Mouse (Mus musculus) neural tube, embryonic 14.5 days (tissue): Measurements from ENCODE around the gene Leng9. TPM values are rescaled to one million over a fixed set of nuclear protein-coding genes. Genes with fewer than 3 reads are reported as not detected.

Source experiments
- ATAC-seq: fragments of 200-750 bp; cut with Nextera tagmentation; 2 replicates; pipeline ENCODE4 v1.8.0; 2017; ENCODE audit warnings: low read depth, mild to moderate bottlenecking, moderate TSS enrichment, moderate library complexity
- H3K27ac ChIP-seq: fragments of 300-500 bp; sonication (generic); 2 replicates; pipeline ENCODE4 v1.5.1; 2014; ENCODE audit warnings: low read depth, mild to moderate bottlenecking, control low read depth, low read length, moderate library complexity, mixed read lengths
- H3K27me3 ChIP-seq: fragments of 300-500 bp; sonication (generic); 2 replicates; pipeline ENCODE4 v1.6.1; 2014; ENCODE audit warnings: low read length; ENCODE audit not compliant: control insufficient read depth, insufficient read depth
- H3K36me3 ChIP-seq: fragments of 300-500 bp; sonication (generic); 2 replicates; pipeline ENCODE4 v1.6.1; 2014; ENCODE audit warnings: low read length, mixed read lengths; ENCODE audit not compliant: control insufficient read depth, insufficient read depth
- H3K4me1 ChIP-seq: fragments of 300-500 bp; sonication (generic); 2 replicates; pipeline ENCODE4 v1.6.1; 2014; ENCODE audit warnings: low read length; ENCODE audit not compliant: control insufficient read depth, insufficient read depth
- H3K4me2 ChIP-seq: fragments of 300-500 bp; sonication (generic); 2 replicates; pipeline ENCODE4 v1.6.1; 2014; ENCODE audit warnings: mild to moderate bottlenecking, low read depth, low read length, control low read depth
- H3K4me3 ChIP-seq: fragments of 300-500 bp; sonication (generic); 2 replicates; pipeline ENCODE4 v1.5.1; 2014; ENCODE audit warnings: low read depth, low read length, control low read depth, mixed read lengths
- H3K9ac ChIP-seq: fragments of 300-500 bp; sonication (generic); replicated peaks from 2 replicates; pipeline ENCODE4 v1.6.1; 2014; ENCODE audit warnings: low read depth, mild to moderate bottlenecking, control low read depth, low read length, mixed read lengths
- H3K9me3 ChIP-seq: fragments of 300-500 bp; sonication (generic); 2 replicates; pipeline ENCODE4 v1.6.1; 2016; ENCODE audit warnings: low read length; ENCODE audit not compliant: control insufficient read depth
- WGBS: fragments of 180-500 bp; shearing (Covaris S2); extraction: QIAGEN DNeasy Blood & Tissue Kit; methylation state at CpG from one replicate; pipeline ENCODE4 v1.1.7; 2014; 5-methylcytosine and 5-hydroxymethylcytosine counted together
- polyA plus RNA-seq: library from polyadenylated mRNA; unstranded; fragments of >200 nt; fragmentation: Nextera tagmentation; extraction: Ambion mirVana; gene quantifications from 2 replicates; pipeline ENCODE4 v1.2.1, GENCODE M21; 2014

Leng9 gene
- polyA plus RNA-seq, 1 experiment from 2014 or later, result 4.6 TPM

DNA sequence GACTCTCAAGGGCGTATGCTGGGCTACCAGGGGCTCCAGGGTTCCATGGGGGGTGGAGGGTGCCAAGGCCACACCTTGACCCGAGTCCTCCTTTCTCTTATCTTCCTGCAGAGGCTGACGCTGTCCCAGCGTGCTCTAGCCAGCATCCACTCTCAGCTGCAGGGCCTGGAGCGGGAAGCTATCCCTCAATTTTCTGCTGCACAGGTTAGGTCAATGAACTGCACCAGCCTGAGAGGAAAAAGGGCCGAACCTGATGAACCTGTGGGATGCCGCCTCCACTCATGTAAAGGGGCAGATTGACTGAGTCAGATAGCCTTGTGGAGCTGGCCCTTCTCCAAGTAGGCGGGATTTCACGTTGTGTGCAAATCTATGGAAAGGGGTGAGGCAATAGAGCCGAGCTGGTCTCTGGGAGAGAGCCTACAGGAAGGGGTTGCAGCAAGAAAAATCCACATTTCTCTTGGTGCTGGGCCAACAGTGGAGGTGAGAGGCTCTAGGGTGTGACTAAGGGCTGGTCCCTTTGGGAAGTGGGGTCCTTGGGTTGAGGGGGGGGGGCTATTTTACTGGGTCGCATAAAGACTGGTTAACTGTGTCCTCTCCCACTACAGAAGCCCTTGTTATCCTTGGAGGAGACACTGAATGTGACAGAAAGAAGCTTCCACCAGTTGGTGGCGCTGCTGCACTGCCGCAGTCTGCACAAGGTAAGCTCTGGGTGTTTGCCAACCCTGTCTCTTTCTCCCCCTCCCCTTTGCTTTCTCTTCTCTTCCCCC lies 19.3 kb downstream of the Leng9 start:
- Histone ChIP-seq H3K4me3 (no peak overlapping the region), H3K4me2 (0 out of 2 replicates have a peak overlapping the region, but pooled peaks have one; percentile 21), H3K27me3 (no peaks in the 10 kb centered on the region), H3K9ac (no peak overlapping the region), H3K27ac (peak overlapping the region; percentile 57), H3K9me3 (no peaks in the 10 kb centered on the region), H3K4me1 (0 out of 2 replicates have a peak, but pooled peaks cover 5% of the 10 kb centered on the region), H3K36me3 (0 out of 2 replicates have a peak, but pooled peaks cover 3% of the 10 kb centered on the region)
- 37% methylated on average over 13 of the region's 13 CpGs for WGBS
- peak; percentile 51 for ATAC-seq

DNA sequence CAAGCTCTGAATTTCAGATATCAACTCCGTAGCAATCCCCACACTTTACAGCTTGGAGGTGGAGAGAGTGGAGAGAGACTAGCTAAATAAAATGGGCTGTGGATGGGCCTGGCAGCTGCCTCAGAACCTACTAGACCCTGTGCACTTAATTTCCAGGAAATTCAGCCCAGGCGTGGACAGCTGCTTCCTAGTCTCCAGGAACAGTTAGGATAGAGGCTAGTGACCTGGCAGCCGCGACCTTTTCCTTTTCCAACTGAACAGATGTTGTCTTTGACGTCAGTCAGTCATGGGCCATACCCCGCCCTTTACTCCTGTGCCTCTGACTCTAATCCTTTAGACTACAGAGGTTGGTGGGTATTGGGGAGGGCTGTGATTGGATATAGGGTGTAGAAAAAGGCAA lies 21.3 kb downstream of the Leng9 start:
- Histone ChIP-seq H3K36me3 (0 out of 2 replicates have a peak, but pooled peaks cover 3% of the 10 kb centered on the region), H3K27ac (peak overlapping the region; percentile 22; the same call in 1 of the 2 replicates), H3K27me3 (no peaks in the 10 kb centered on the region), H3K4me2 (no peak overlapping the region), H3K9ac (no peak overlapping the region), H3K9me3 (no peaks in the 10 kb centered on the region), H3K4me1 (peaks cover 12% of the 10 kb centered on the region; the same call in 1 of the 2 replicates), H3K4me3 (no peak overlapping the region)
- no peak for ATAC-seq
- 63% methylated on average over 6 of the region's 6 CpGs for WGBS

DNA sequence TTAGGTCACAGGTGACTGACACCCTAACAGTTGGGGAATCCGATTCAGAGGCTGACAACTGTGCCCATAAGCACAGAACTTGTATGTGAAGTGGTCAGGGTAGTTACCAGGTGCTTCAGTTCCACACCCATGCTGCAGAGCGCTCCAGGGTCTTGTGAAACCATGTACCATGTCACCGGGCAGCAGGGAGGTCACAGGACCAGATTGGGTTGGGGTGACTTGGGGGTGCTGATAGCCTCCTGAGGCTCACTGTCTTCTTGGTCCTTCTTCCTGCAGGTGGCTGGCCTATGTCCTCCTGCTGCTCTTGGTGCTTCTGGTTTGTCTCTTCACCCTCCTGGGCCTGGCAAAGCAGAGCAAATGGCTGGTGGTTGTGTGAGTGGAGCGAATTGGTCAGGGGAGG lies 22.3 kb downstream of the Leng9 start:
- Histone ChIP-seq H3K4me2 (no peak overlapping the region), H3K27ac (0 out of 2 replicates have a peak overlapping the region, but pooled peaks have one; percentile 10), H3K4me3 (no peak overlapping the region), H3K4me1 (peaks cover 12% of the 10 kb centered on the region; the same call in 1 of the 2 replicates), H3K9ac (no peak overlapping the region; the same call in 1 of the 2 replicates), H3K36me3 (0 out of 2 replicates have a peak, but pooled peaks cover 3% of the 10 kb centered on the region), H3K27me3 (no peaks in the 10 kb centered on the region), H3K9me3 (no peaks in the 10 kb centered on the region)
- ATAC-seq, result no peak
- WGBS, result 92% methylated on average over 4 of the region's 4 CpGs

DNA sequence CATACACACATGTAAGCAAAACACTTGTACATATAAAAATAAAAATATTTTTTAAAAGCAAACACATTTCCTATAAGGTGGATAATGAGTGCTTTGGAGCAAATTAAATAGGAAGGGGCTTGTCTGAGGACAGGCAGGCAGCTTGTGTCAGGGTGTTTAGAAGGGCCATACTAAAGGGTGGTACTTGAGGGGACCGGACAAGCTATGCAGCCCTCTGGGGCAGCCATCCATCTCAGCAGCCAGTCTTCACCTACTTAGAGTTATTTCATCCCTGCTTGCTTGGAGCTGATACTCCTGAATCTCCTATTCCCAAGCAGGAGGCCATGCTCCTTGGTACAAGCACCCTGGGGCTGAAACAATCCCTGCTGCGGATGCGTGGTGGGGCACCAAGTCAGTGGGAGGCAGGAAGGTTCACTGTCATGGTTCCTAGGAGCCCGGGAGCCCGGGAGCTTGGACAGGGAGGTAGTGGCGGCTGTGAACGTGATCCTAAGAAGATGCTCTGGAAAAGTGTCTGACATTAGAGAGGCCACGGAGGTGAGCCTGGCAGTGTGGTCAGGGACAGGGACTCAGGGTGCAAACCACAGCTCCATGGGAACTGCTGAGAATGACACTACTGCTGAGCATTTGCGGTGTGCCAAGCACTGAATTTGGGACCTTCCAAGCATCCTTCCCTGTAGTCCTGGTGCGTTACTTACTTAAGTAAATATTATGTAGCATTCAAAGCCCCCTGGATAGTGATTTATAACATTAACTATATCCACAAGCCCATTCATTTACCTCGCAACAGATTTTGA lies 23.0 kb downstream of the Leng9 start:
- Histone ChIP-seq H3K4me2 (no peak overlapping the region), H3K4me3 (no peak overlapping the region), H3K36me3 (0 out of 2 replicates have a peak, but pooled peaks cover 3% of the 10 kb centered on the region), H3K27ac (no peak overlapping the region), H3K4me1 (peaks cover 12% of the 10 kb centered on the region; the same call in 1 of the 2 replicates), H3K27me3 (no peaks in the 10 kb centered on the region), H3K9me3 (no peaks in the 10 kb centered on the region), H3K9ac (no peak overlapping the region)
- WGBS, result 88% methylated on average over 11 of the region's 11 CpGs
- ATAC-seq, result no peak

DNA sequence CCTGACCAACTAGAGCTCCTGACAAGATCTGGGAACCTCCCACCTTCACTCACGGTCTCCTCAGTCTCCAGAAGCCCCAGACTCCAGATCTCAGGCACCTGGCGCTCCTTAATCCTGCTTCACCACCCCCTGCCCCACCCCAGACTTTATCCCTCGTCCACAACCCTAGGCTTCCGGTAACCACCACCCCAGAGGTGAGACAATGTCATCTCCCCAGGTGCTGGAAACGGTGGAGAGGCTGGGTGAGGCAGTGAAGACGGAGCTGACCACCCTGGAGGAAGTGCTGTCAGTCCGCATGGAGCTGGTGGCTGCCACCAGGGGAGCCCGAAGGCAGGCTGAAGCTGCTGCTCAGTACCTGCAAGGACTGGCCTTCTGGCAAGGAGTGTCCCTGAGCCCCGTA lies 24.9 kb downstream of the Leng9 start:
- H3K27ac ChIP-seq, result peak overlapping the region; percentile 79
- peaks cover 7% of the 10 kb centered on the region; the same call in 1 of the 2 replicates for H3K4me1 ChIP-seq
- peak overlapping the region; percentile 0; the same call in 1 of the 2 replicates for H3K9ac ChIP-seq
- H3K4me3 ChIP-seq, result no peak overlapping the region
- no peaks in the 10 kb centered on the region for H3K27me3 ChIP-seq
- H3K36me3 ChIP-seq, result 0 out of 2 replicates have a peak, but pooled peaks cover 3% of the 10 kb centered on the region
- no peaks in the 10 kb centered on the region for H3K9me3 ChIP-seq
- peak overlapping the region; percentile 44; the same call in 1 of the 2 replicates for H3K4me2 ChIP-seq
- 35% methylated on average over 9 of the region's 9 CpGs for WGBS
- no peak for ATAC-seq

DNA sequence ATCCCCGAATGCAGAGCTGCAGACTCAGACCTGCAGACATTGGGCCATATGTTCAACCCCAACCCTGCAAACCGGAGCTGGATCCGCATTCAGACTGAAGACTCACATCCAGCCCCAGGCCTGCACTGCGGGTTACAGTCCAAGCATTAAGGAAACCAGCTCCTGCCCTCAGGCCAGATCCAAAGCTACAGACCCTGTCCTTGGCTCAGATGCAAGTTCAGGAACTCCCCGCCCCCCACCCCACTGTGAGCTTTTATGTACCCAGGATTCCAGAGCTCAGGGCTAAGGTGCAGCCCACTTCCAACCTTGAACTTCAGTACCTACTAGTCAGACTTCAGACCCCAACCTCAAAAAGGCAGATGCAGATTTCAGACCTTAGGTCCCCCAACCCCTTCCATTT lies 25.3 kb downstream of the Leng9 start:
- no peaks in the 10 kb centered on the region for H3K27me3 ChIP-seq
- no peak for ATAC-seq
- H3K36me3 ChIP-seq, result 0 out of 2 replicates have a peak, but pooled peaks cover 3% of the 10 kb centered on the region
- H3K9me3 ChIP-seq, result no peaks in the 10 kb centered on the region
- H3K27ac ChIP-seq, result peak overlapping the region; percentile 79
- H3K9ac ChIP-seq, result peak overlapping the region; percentile 0; the same call in 1 of the 2 replicates
- WGBS, result 9% methylated on average over 5 of the region's 5 CpGs
- H3K4me2 ChIP-seq, result peak overlapping the region; percentile 44; the same call in 1 of the 2 replicates
- H3K4me3 ChIP-seq, result no peak overlapping the region; the same call in 1 of the 2 replicates
- peaks cover 7% of the 10 kb centered on the region; the same call in 1 of the 2 replicates for H3K4me1 ChIP-seq

DNA sequence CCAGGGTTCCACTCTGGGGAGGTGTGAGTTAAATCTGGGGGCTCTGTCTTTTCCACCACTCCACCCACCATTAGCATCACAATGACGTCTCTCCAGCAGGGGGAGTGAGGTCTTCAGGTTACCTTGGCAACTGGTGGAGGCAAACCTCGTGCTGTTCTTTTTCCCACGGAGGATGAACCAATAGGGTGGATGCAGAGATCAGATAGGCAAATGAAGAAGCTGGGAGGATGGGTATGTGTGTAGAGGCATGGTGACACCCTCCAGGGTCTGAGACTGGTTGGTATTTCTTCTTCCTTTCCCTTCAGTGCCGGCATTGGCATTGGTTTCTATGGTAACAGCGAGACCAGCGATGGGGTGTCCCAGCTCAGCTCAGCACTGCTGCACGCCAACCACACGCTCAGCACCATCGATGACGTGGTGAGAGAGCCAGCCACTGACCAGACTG lies 25.8 kb downstream of the Leng9 start:
- H3K9me3 ChIP-seq, result no peaks in the 10 kb centered on the region
- 0 out of 2 replicates have a peak, but pooled peaks cover 3% of the 10 kb centered on the region for H3K36me3 ChIP-seq
- peaks cover 7% of the 10 kb centered on the region; the same call in 1 of the 2 replicates for H3K4me1 ChIP-seq
- H3K4me3 ChIP-seq, result peak overlapping the region; percentile 17; the same call in 1 of the 2 replicates
- H3K27ac ChIP-seq, result peak overlapping the region; percentile 79
- ATAC-seq, result peak; percentile 86
- no peaks in the 10 kb centered on the region for H3K27me3 ChIP-seq
- peak overlapping the region; percentile 44 for H3K4me2 ChIP-seq
- no peak overlapping the region for H3K9ac ChIP-seq
- under 1% methylated on average over 10 of the region's 10 CpGs for WGBS

DNA sequence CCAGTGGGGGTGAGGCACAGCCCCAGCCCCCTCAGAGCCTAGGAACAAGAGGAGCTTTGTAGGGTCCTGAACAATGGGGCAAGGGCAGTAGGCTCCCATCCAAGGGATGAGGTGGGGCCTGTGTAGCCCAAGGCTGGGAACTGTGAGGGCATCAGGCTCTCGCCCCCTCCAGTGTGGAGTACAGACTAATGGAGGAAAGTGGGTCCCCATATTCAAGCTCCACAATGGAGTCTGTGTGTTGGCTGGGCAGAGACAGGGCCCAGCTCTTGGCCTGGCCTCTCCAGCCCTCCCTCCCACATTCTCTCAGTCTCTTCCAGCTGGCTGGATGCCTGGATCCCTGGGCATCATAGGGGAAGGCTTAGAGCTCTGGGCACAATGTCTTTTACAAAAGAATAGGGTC lies 26.4 kb downstream of the Leng9 start:
- peaks cover 7% of the 10 kb centered on the region; the same call in 1 of the 2 replicates for H3K4me1 ChIP-seq
- peak; percentile 73 for ATAC-seq

More for the DNA sequence above, 26.4 kb downstream of the Leng9 start:
- H3K36me3 ChIP-seq, result 0 out of 2 replicates have a peak, but pooled peaks cover under 1% of the 10 kb centered on the region
- H3K4me3 ChIP-seq, result no peak overlapping the region
- peak overlapping the region; percentile 44; the same call in 1 of the 2 replicates for H3K4me2 ChIP-seq
- peak overlapping the region; percentile 79 for H3K27ac ChIP-seq
- no peaks in the 10 kb centered on the region for H3K9me3 ChIP-seq
- H3K27me3 ChIP-seq, result no peaks in the 10 kb centered on the region
- H3K9ac ChIP-seq, result no peak overlapping the region
- 13% methylated on average over 1 of the region's 1 CpGs for WGBS
